Mouse (Mus musculus): ENCODE results near the gene Tlx2. TPM values are rescaled to one million over a fixed set of nuclear protein-coding genes. Genes with fewer than 3 reads are reported as not detected.

The Tlx2 gene
- total RNA-seq, 2 experiments from 2014 or later: not detected

DNA sequence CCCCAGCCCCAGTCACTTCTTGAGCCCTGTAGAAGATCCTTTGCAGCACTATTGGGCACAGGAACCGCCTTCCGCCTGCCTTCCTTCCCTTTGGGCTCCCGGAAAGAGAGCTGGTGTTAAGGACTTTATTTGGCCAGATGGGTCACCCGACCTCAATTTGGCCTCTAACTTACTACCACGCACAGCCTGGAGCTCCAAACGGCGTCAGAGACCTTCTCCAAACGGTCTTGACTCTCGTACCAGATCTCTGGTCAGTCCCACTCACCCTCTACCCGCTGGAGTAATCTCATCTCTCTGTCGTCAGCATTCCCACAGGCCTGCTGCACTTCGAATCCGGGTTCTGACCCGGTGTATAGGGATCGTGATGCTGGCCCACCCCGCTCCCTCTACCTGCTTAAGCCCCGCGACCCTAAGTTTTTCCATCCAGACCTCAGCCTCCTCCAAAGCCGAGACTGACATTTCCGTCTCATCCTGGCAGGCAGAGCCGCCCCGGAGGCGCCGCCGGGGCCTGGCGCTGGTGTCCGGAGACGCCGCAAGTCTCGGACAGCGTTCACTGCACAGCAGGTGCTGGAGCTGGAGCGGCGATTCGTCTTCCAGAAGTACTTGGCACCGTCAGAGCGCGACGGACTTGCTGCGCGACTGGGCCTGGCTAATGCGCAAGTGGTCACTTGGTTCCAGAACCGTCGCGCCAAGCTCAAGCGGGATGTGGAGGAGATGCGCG, 17.3 kb upstream of the Tlx2 start:
- TF ChIP-seq CTCF (IDR thresholded peaks at IDR 0.05): no peak
- intact Hi-C loops (cut with DNase I): no loop called here
- H3K4me3 ChIP-seq: peak overlapping the region; percentile 23; the same call in 1 of the 2 replicates
- H3K27ac ChIP-seq: no peak overlapping the region
- no peak for DNase-seq (ENCODE audit: extremely low spot score in 1 of 2, low spot score in 2 of 2)

DNA sequence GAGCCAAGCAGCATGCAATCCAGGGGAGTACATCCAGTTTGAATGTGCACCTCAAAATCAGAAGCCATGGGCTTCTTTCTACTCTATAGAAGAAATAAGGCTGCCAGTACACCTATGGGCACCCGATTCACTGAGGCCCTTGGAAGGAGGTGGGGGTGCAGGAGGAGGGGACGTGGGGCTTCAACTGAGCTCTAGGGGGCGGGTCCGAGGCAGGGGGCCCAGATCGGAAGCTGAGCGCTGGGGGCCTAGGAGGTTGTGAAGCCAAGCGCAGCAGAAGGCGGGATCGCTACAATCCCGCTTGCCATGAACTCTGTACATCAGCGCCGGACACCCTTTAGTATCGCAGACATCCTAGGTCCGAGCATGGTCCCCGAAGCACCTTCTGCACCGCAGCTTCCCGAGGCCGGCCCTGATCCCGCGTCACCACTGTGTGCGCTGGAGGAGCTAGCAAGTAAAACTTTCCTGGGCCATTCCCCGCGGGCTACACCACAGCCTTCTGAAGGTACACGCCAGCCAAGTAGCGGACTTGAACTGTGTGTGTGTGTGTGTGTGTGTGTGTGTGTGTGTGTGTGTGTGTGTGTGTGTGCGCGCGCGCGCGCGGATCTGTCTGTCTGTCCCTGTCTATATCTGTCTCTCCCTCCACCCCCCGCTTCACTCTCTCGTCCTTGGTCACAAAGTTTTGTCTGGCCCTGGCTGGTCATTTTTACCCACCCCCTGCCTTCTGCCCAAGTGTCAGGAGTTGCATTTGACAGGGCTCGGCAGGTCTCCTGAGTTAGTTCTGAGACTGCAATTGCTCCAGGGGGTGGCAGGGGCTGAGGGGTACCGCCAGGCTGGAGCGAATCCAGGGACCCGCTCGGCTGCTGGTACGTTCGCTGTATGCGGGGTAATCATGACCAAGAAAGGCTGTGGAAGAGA, 16.3 kb upstream of the Tlx2 start, which contains the start of gene Lbx2:
Gene Lbx2, plus strand, starts transcription at position 247 of the 915 bp plus-strand sequence.
- intact Hi-C loops (cut with DNase I): no loop called here
- Histone ChIP-seq H3K4me3 (no peak within 1 kb of the TSS), H3K27ac (no peak within 1 kb of the TSS)
- no peak for DNase-seq (ENCODE audit: extremely low spot score in 1 of 2, low spot score in 2 of 2)
- TF ChIP-seq CTCF (IDR thresholded peaks at IDR 0.05): no peak

DNA sequence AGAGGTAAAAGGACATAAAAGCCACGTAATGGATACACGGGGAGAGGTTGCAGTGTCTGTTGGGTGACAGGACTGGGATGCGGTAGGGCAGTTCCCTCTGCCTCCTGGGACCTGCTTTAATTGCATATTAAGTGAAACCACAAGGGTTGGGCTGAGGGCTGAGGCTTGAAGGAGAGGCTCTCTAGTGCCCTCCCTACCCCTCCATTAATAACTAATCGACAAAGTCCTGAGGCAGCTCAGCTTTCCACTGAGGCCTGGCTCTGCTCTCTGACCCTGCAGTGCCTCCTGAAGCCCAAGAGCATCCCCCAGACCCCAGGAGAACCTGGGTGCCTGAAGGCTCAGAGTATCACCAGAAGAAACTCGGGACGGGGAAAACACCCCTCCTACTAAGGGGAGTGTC, 14.4 kb upstream of the Tlx2 start:
- intact Hi-C loops (cut with DNase I): no loop called here
- no peak for TF ChIP-seq CTCF (IDR thresholded peaks at IDR 0.05)
- H3K27ac ChIP-seq: no peak overlapping the region

GRCm38 (mm10) chr6:83083497-83083896, 13.4 kb upstream of the Tlx2 start:
- Histone ChIP-seq H3K4me3 (no peak overlapping the region), H3K27ac (no peak overlapping the region)
- no peak for TF ChIP-seq CTCF (IDR thresholded peaks at IDR 0.05)
- no peak for DNase-seq (ENCODE audit: extremely low spot score in 1 of 2, low spot score in 2 of 2)
- intact Hi-C loops (cut with DNase I): no loop called here

More for the DNA sequence above, 14.4 kb upstream of the Tlx2 start:
- H3K4me3 ChIP-seq: no peak overlapping the region
- DNase-seq (ENCODE audit: extremely low spot score in 1 of 2, low spot score in 2 of 2): no peak

GRCm38 (mm10) chr6:83080210-83080609, 10.1 kb upstream of the Tlx2 start:
- Histone ChIP-seq H3K27ac (no peak overlapping the region), H3K4me3 (no peak overlapping the region)
- no peak for TF ChIP-seq CTCF (IDR thresholded peaks at IDR 0.05)
- intact Hi-C loops (cut with DNase I): no loop called here
- no peak for DNase-seq (ENCODE audit: extremely low spot score in 1 of 2, low spot score in 2 of 2)

DNA sequence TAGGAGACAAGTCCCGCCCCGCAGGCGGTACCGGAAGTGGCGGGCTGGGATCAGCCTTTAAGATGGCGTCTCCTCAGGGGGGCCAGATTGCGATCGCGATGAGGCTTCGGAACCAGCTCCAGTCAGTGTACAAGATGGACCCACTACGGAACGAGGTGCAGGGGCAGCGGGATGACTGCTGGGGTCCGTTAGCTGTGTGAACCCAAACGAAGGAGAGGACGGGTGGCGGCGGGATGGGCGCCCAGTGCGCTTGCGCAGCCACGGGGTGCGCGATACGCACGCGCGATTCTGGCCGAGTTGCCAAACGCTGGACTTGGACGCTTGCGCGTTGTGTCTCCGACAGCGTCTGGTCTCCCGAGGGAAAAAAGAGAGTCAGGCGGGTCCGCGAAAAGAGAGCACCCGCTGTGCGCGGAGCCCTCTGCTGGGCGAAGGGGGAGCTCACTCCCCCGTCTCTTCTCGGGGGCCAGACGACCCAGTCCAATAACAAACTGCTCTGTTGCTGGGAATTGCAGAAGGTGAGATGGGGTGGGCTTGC, 8.3 kb upstream of the Tlx2 start:
- peak; percentile 99 for DNase-seq (ENCODE audit: extremely low spot score in 1 of 2, low spot score in 2 of 2)
- intact Hi-C loops (cut with DNase I): loop anchor here (1.0 to 10.0 kb wide), 4 partner anchors 22 to 636 kb away; partner anchors contain the start of genes Aup1, Ccdc142, Gm42688 and Vax2
- TF ChIP-seq CTCF (IDR thresholded peaks at IDR 0.05): peak; percentile 63
- Histone ChIP-seq H3K4me3 (peak overlapping the region; percentile 84), H3K27ac (peak overlapping the region; percentile 100)

DNA sequence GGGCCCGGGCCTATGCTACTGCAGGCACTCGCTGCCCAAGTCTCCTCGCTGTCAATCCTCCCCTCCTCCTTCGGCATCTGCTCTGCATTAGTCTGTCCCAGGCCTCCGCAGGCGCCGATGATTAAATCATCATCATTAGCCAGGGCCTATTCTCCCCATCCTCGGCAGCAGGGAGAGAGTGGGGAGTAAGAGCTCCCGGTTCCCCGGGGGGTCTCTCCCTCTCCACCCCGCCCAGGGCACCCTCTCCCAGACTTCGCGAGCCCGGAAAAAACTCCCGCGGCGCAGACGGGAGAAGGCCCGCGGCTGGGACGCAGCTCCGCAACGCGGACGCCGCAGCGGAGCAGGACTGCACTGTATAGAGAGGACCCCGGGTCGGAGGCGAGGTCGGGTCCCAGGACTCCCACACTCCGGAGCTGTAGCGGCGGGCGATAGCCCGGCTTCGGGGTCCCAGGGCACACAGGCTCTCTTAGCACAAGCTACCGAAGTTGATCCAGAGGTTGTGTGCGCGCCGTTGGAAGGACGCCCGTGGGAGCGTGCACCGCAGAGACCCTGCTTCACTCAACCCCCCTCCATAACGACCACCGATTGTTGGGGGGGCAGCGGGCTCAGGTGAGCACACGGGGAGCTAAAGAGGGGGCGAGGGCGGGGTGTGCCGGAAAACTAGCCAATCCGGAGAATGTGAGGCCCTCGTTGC, 7.7 kb upstream of the Tlx2 start, which contains the start of gene Pcgf1:
Gene Pcgf1, plus strand, starts transcription at position 240 of the 694 bp plus-strand sequence.
- peak; percentile 39 to 56 for DNase-seq (ENCODE audit: extremely low spot score in 1 of 2, low spot score in 2 of 2)
- Histone ChIP-seq H3K4me3 (peak within 1 kb of the TSS; percentile 84), H3K27ac (peak within 1 kb of the TSS; percentile 100)
- TF ChIP-seq CTCF (IDR thresholded peaks at IDR 0.05): no peak
- intact Hi-C loops (cut with DNase I): loop anchor here (1.0 to 10.0 kb wide), 4 partner anchors 23 to 637 kb away; partner anchors contain the start of genes Aup1, Ccdc142, Gm42688 and Vax2

- DNase-seq (ENCODE audit: extremely low spot score in 1 of 2, low spot score in 2 of 2): no peak
- intact Hi-C loops (cut with DNase I): loop anchor here (10.0 kb wide), 1 partner anchor 640 kb away; the partner anchor contains the start of gene Vax2
- H3K27ac ChIP-seq: no peak overlapping the region
- no peak overlapping the region for H3K4me3 ChIP-seq
- TF ChIP-seq CTCF (IDR thresholded peaks at IDR 0.05): no peak; the same call in 1 of the 2 replicates
Observed at GRCm38 (mm10) chr6:83074979-83075378, 4.9 kb upstream of the Tlx2 start.

DNA sequence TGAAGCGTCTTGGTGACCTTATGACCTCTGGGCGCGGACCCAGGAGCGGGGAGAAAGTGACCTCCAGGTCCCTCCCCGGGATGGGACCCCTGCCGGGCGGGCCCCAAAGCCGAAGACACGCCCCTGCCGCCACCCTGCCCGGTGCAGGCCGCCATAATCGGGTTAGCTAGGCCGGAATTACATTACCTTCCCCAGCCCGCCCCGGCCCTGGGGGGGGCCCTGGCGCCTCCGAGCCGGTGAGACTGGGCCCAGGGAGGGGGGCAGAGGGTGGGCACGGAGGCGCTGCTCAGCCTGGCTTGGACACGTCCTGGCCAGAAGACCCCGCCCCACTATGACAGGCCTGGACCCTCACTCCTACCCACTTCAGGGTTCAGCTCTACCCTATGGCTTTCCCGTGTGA, 1.1 kb upstream of the Tlx2 start:
- DNase-seq (ENCODE audit: extremely low spot score in 1 of 2, low spot score in 2 of 2): no peak
- intact Hi-C loops (cut with DNase I): loop anchor here (10.0 kb wide), 1 partner anchor 644 kb away; the partner anchor contains the start of gene Vax2
- TF ChIP-seq CTCF (IDR thresholded peaks at IDR 0.05): no peak
- Histone ChIP-seq H3K27ac (no peak overlapping the region), H3K4me3 (no peak overlapping the region)

DNA sequence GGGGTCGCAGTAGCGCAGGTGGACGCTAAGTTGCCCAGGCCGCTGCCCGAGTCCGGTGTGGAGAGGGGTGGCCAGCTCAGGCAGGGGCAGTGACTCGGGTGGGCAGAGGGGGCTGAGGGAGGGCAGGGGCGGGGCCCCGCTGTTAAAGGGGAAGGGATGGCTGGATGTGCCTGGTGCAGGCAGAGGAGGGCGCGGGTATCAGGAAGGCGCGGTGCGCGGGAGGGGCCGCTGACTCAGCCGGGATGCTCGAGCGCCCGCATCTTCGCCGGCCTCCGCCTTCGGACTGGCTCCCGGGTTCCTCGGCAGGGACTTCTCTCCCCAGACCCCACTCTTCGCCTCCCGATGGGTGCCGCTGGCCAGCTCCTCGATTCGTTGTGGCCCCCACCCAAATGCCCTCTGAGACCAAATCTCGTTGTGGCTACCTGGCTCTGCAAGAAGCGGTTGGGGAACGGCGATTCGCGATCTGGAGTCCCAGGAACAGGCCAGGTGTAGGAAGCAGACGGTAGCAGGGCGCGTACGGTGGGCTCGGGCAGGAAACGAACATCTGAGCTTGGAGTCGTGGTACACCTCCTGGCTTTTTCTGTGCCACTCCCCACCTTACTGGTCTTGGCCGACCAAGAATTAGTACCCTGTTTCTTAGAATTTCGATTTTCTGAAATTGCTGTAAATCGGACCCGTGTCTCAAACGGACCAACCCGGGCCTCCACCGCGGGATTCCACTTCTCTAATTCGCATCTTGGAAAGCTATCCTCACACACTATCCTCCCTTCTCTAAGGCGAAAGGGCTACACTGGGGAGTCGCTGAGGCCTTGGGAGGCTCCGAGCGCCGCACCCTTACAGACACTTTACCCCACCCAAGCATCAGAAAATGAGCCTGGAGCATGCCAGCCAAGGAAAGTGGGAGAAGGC, 472 bp upstream of the Tlx2 start:
- no peak for TF ChIP-seq CTCF (IDR thresholded peaks at IDR 0.05)
- H3K27ac ChIP-seq: no peak overlapping the region
- intact Hi-C loops (cut with DNase I): loop anchor here (10.0 kb wide), 1 partner anchor 644 kb away; the partner anchor contains the start of gene Vax2
- no peak overlapping the region for H3K4me3 ChIP-seq
- DNase-seq (ENCODE audit: extremely low spot score in 1 of 2, low spot score in 2 of 2): peak in 1 of 2 experiments; percentile 43
